Mouse (Mus musculus) forebrain, embryonic 11.5 days (tissue): ENCODE data around the gene Minpp1. TPM values are rescaled to one million over a fixed set of nuclear protein-coding genes. Genes with fewer than 3 reads are reported as not detected.
"Not testable (repeated sequence)": the region's sequence is repeated elsewhere in the genome, so short reads cannot be mapped to it uniquely, and the experiment has no call there.

Experiments
- ATAC-seq: fragments of 200-750 bp; cut with Nextera tagmentation; replicated peaks from 2 replicates; pipeline ENCODE4 v1.8.0; 2017; ENCODE audit warnings: moderate TSS enrichment; ENCODE audit not compliant: low FRiP score
- DNase-seq: peaks from one replicate; pipeline ENCODE4 v3.0.0-alpha.2; 2017; ENCODE audit warnings: low spot score
- H3K27ac ChIP-seq: fragments of 300-500 bp; sonication (generic); 2 replicates; pipeline ENCODE4 v1.5.1; 2014; ENCODE audit warnings: low read depth, low read length
- H3K27me3 ChIP-seq: fragments of 300-500 bp; sonication (generic); 2 replicates; pipeline ENCODE4 v1.6.1; 2014; ENCODE audit warnings: mild to moderate bottlenecking, low read length, mixed read lengths; ENCODE audit not compliant: control insufficient read depth, insufficient read depth
- H3K36me3 ChIP-seq: fragments of 300-500 bp; sonication (generic); 2 replicates; pipeline ENCODE4 v1.6.1; 2014; ENCODE audit warnings: mild to moderate bottlenecking, low read length, moderate library complexity, mixed read lengths; ENCODE audit not compliant: control insufficient read depth, insufficient read depth
- H3K4me1 ChIP-seq: fragments of 300-500 bp; sonication (generic); replicated peaks from 2 replicates; pipeline ENCODE4 v1.6.1; 2014; ENCODE audit warnings: low read length, mixed read lengths; ENCODE audit not compliant: control insufficient read depth, insufficient read depth
- H3K4me2 ChIP-seq: fragments of 300-500 bp; sonication (generic); 2 replicates; pipeline ENCODE4 v1.6.1; 2014; ENCODE audit warnings: low read depth, mild to moderate bottlenecking, low read length, moderate library complexity, mixed read lengths; ENCODE audit not compliant: severe bottlenecking
- H3K4me3 ChIP-seq: fragments of 300-500 bp; sonication (generic); 2 replicates; pipeline ENCODE4 v1.5.1; 2014; ENCODE audit warnings: low read depth, low read length
- H3K9ac ChIP-seq: fragments of 300-500 bp; sonication (generic); 2 replicates; pipeline ENCODE4 v1.6.1; 2014; ENCODE audit warnings: low read length
- H3K9me3 ChIP-seq: fragments of 300-500 bp; sonication (generic); 2 replicates; pipeline ENCODE4 v1.6.1; 2016; ENCODE audit warnings: low read length, mixed read lengths; ENCODE audit not compliant: control insufficient read depth
- WGBS: fragments of 180-500 bp; shearing (Covaris S2); extraction: QIAGEN DNeasy Blood & Tissue Kit; methylation state at CpG from one replicate; pipeline ENCODE4 v1.1.7; 2014; 5-methylcytosine and 5-hydroxymethylcytosine counted together
- polyA plus RNA-seq: library from polyadenylated mRNA; unstranded; fragments of >200 nt; fragmentation: Nextera tagmentation; extraction: Ambion mirVana; gene quantifications from 2 replicates; pipeline ENCODE4 v1.2.1, GENCODE M21; 2014

Gene Minpp1
- polyA plus RNA-seq = 66.0 and 67.1 TPM in 2 replicates

DNA sequence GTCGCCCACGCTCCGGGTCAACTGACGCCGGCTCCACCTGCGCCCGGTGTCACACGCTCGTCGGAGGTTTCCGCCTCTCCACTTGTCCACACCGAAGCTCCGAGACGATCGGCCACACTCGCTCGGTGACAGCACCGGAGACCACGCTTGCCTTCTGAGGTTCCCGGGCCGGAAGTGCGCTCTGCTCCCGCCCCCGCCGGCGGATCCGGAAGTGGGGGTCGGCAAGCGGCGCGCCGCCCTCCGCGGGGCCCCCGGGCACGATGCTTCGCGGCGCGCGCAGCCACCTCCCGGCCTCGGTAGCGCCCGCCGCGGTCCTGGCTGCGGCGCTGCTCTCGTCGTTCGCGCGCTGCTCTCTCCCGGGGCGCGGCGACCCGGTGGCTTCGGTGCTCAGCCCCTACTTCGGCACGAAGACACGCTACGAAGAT lies at the start of gene Minpp1:
Minpp1 (plus strand) TSS at position 89 of the 425 bp plus-strand sequence.
- Histone ChIP-seq H3K9me3 (no peaks in the 10 kb centered on the region), H3K4me1 (no peaks in the 10 kb centered on the region; the same call in 1 of the 2 replicates), H3K27ac (peak within 1 kb of the TSS; percentile 55; the same call in 1 of the 2 replicates), H3K27me3 (no peaks in the 10 kb centered on the region), H3K4me3 (peak within 1 kb of the TSS; percentile 44), H3K4me2 (peak within 1 kb of the TSS; percentile 64), H3K36me3 (no peaks in the 10 kb centered on the region), H3K9ac (peak within 1 kb of the TSS; percentile 52)
- WGBS = under 1% methylated on average over 59 of the region's 64 CpGs
- DNase-seq (peak; percentile 93), ATAC-seq (peak; percentile 96)

DNA sequence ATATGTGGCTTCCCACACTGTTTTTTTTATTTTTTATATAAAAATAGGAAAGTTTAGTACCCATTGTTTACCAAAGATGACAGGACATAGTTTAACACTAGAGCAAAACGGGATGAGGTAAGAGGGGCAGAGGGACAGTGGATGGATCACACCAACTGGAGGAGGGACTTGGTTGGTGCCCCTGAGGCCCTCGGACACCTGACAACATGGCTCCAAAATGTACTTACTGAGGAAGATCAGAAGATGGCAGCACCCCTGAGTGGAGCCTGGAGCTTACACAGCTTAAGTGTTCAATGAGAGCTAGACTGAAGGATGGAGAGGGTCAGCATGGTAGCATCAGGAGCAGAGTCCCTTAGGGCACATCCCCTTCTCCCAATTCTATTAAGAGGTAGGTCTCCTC lies 46.2 kb upstream of the Minpp1 start:
- no peak for DNase-seq
- WGBS = 91% methylated on average over 2 of the region's 2 CpGs
- Histone ChIP-seq H3K27ac (no peak overlapping the region), H3K9me3 (no peaks in the 10 kb centered on the region), H3K4me1 (no peaks in the 10 kb centered on the region), H3K4me2 (no peak overlapping the region), H3K9ac (no peak overlapping the region), H3K36me3 (no peaks in the 10 kb centered on the region), H3K4me3 (no peak overlapping the region), H3K27me3 (no peaks in the 10 kb centered on the region)
- ATAC-seq = 0 out of 2 replicates have a peak, but pooled peaks have one; percentile 36

- Histone ChIP-seq H3K27me3 (no peaks in the 10 kb centered on the region), H3K9me3 (no peaks in the 10 kb centered on the region), H3K4me3 (no peak overlapping the region), H3K36me3 (no peaks in the 10 kb centered on the region), H3K4me2 (no peak overlapping the region), H3K27ac (no peak overlapping the region), H3K9ac (no peak overlapping the region), H3K4me1 (no peaks in the 10 kb centered on the region)
- DNase-seq = no peak
- ATAC-seq = no peak
- 98% methylated on average over 10 of the region's 11 CpGs for WGBS
Observed at GRCm38 (mm10) chr19:32441568-32441967, 44.0 kb upstream of the Minpp1 start.

GRCm38 (mm10) chr19:32448931-32449330 lies 36.6 kb upstream of the Minpp1 start:
- Histone ChIP-seq H3K27ac (no peak overlapping the region), H3K4me3 (no peak overlapping the region), H3K9ac (no peak overlapping the region), H3K27me3 (no peaks in the 10 kb centered on the region), H3K4me2 (no peak overlapping the region), H3K9me3 (no peaks in the 10 kb centered on the region), H3K36me3 (no peaks in the 10 kb centered on the region), H3K4me1 (no peaks in the 10 kb centered on the region)
- DNase-seq (no peak), ATAC-seq (no peak)
- 93% methylated on average over 10 of the region's 10 CpGs for WGBS

DNA sequence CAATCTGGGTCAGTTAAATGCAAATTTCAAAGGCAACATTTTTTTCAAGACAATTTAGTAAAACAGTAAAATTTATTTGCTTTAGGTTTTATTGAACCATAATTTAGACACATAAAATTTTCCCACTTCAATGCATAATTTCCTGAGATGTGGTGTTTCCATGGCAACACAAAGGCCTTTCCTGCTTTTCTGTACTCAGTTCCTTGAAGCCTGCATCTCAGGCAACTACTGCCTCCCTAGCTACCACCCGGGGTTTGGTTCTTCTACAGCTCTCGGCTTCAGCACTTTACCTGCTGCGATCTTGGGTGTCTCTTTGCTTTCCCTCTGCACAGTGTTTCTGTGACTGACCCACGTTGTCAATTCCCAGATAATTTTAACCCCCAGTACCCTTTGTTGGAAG lies 33.3 kb upstream of the Minpp1 start:
- H3K36me3 ChIP-seq = no peaks in the 10 kb centered on the region
- H3K9ac ChIP-seq = no peak overlapping the region
- WGBS = 77% methylated on average over 4 of the region's 4 CpGs
- H3K27ac ChIP-seq = no peak overlapping the region
- H3K4me3 ChIP-seq = no peak overlapping the region
- H3K4me2 ChIP-seq = no peak overlapping the region
- DNase-seq (no peak), ATAC-seq (no peak)
- no peaks in the 10 kb centered on the region for H3K4me1 ChIP-seq
- H3K9me3 ChIP-seq = no peaks in the 10 kb centered on the region
- no peaks in the 10 kb centered on the region for H3K27me3 ChIP-seq

- Histone ChIP-seq H3K4me1 (no peaks in the 10 kb centered on the region), H3K9me3 (peaks cover 5% of the 10 kb centered on the region; the same call in 1 of the 2 replicates), H3K4me2 (no peak overlapping the region), H3K4me3 (no peak overlapping the region), H3K27me3 (no peaks in the 10 kb centered on the region), H3K27ac (no peak overlapping the region), H3K36me3 (no peaks in the 10 kb centered on the region), H3K9ac (no peak overlapping the region)
- no peak for ATAC-seq
- DNase-seq = no peak
- 86% methylated on average over 2 of the region's 2 CpGs for WGBS
Observed at GRCm38 (mm10) chr19:32456744-32457143, 28.8 kb upstream of the Minpp1 start.

- H3K9ac ChIP-seq, H3K9me3 ChIP-seq, H3K36me3 ChIP-seq, DNase-seq, ATAC-seq, H3K4me1 ChIP-seq, H3K27ac ChIP-seq, H3K4me2 ChIP-seq, H3K4me3 ChIP-seq, H3K27me3 ChIP-seq: not testable (repeated sequence)
- WGBS = 81% methylated on average over 8 of the region's 8 CpGs
Observed at GRCm38 (mm10) chr19:32457631-32458030, 27.9 kb upstream of the Minpp1 start.

DNA sequence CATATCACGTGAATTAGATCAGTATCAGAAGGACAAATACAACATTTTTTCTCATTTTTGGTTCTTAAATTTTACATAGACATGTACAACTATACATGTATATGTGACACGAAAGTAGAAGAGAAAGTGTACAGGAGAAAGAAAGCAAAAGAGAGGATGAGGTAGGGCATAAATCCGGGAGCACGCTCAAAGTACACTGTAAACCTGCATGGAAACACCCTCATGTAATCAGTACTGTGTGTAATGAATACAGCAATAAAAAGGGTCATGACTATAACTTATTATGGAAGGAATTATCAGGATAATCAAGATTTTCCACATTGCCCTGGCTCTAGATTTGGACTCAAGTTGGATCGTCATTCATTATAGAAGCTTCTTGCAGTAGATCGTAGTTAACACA lies 22.5 kb upstream of the Minpp1 start:
- H3K4me1 ChIP-seq = no peaks in the 10 kb centered on the region
- H3K4me3 ChIP-seq = no peak overlapping the region
- no peaks in the 10 kb centered on the region for H3K27me3 ChIP-seq
- WGBS = 97% methylated on average over 6 of the region's 6 CpGs
- no peak for ATAC-seq
- H3K4me2 ChIP-seq = no peak overlapping the region
- no peaks in the 10 kb centered on the region for H3K36me3 ChIP-seq
- no peak overlapping the region for H3K9ac ChIP-seq
- peaks cover 5% of the 10 kb centered on the region; the same call in 1 of the 2 replicates for H3K9me3 ChIP-seq
- no peak for DNase-seq
- no peak overlapping the region for H3K27ac ChIP-seq

DNA sequence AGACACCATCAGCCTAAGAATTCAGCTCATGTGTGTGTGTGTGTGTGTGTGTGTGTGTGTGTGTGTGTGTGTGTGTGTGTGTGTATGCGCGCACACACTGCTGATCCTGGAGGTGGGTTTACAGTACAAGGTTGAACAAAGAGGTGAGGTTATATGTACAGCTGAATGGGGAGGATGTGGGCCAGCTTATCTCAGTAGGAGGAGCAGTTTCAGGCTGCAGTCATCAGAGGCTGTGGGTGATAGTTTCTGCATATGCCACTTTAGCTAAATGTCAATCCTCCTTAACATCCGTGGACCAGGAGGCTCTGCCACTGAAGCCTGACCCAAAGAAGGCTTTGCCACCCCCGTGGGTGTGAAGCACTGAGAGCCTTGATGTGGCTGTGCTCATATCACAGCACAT lies 20.3 kb upstream of the Minpp1 start:
- Histone ChIP-seq H3K4me2 (no peak overlapping the region), H3K9ac (no peak overlapping the region), H3K27ac (no peak overlapping the region), H3K36me3 (no peaks in the 10 kb centered on the region), H3K4me3 (no peak overlapping the region), H3K4me1 (no peaks in the 10 kb centered on the region), H3K9me3 (no peaks in the 10 kb centered on the region), H3K27me3 (no peaks in the 10 kb centered on the region)
- no peak for DNase-seq
- WGBS = 84% methylated on average over 4 of the region's 4 CpGs
- ATAC-seq = no peak
